Mouse (Mus musculus) liver, embryonic 14.5 days (tissue): Measurements from ENCODE around the gene Rbbp5.

ENCODE experiments used
- CTCF ChIP-seq: IDR thresholded peaks from 2 replicates; pipeline ENCODE4 v1.5.1; 2016; ENCODE audit warnings: antibody characterized with exemption, low read depth, control low read depth
- EP300 ChIP-seq: IDR thresholded peaks from 2 replicates; pipeline ENCODE4 v1.6.1; 2016; ENCODE audit warnings: antibody characterized with exemption, low read depth

- no peak for TF ChIP-seq EP300
- no peak for TF ChIP-seq CTCF
Observed at GRCm38 (mm10) chr1:132519734-132520133, 42.6 kb downstream of the Rbbp5 start.
